Mouse (Mus musculus) hindbrain, embryonic 13.5 days (tissue): Measurements from ENCODE around the gene Plagl1. TPM values are rescaled to one million over a fixed set of nuclear protein-coding genes. Genes with fewer than 3 reads are reported as not detected.

Experiments
- ATAC-seq: fragments of 200-750 bp; cut with Nextera tagmentation; 2 replicates; pipeline ENCODE4 v1.8.0; 2017; ENCODE audit warnings: moderate TSS enrichment; ENCODE audit not compliant: low FRiP score
- H3K27ac ChIP-seq: fragments of 300-500 bp; sonication (generic); 2 replicates; pipeline ENCODE4 v1.5.1; 2015; ENCODE audit warnings: inconsistent platforms, mild to moderate bottlenecking, moderate library complexity
- H3K27me3 ChIP-seq: fragments of 300-500 bp; sonication (generic); 2 replicates; pipeline ENCODE4 v1.6.1; 2015; ENCODE audit warnings: mild to moderate bottlenecking, inconsistent platforms
- H3K36me3 ChIP-seq: fragments of 300-500 bp; sonication (generic); 2 replicates; pipeline ENCODE4 v1.6.1; 2015; ENCODE audit warnings: mild to moderate bottlenecking, inconsistent platforms
- H3K4me1 ChIP-seq: fragments of 300-500 bp; sonication (generic); replicated peaks from 2 replicates; pipeline ENCODE4 v1.6.1; 2015; ENCODE audit warnings: inconsistent platforms
- H3K4me2 ChIP-seq: fragments of 300-500 bp; sonication (generic); 2 replicates; pipeline ENCODE4 v1.6.1; 2015; ENCODE audit warnings: inconsistent platforms, mild to moderate bottlenecking, moderate library complexity
- H3K4me3 ChIP-seq: fragments of 300-500 bp; sonication (generic); 2 replicates; pipeline ENCODE4 v1.5.1; 2015; ENCODE audit warnings: mild to moderate bottlenecking, inconsistent platforms
- H3K9ac ChIP-seq: fragments of 300-500 bp; sonication (generic); 2 replicates; pipeline ENCODE4 v1.6.1; 2015; ENCODE audit warnings: mild to moderate bottlenecking, inconsistent platforms
- H3K9me3 ChIP-seq: fragments of 300-500 bp; sonication (generic); 2 replicates; pipeline ENCODE4 v1.6.1; 2016; ENCODE audit warnings: inconsistent platforms
- WGBS: fragments of 180-500 bp; shearing (Covaris S2); methylation state at CpG from one replicate; pipeline ENCODE4 v1.1.7; 2015; 5-methylcytosine and 5-hydroxymethylcytosine counted together
- polyA plus RNA-seq: library from polyadenylated mRNA; unstranded; fragments of >200 nt; fragmentation: Nextera tagmentation; extraction: Ambion mirVana; gene quantifications from 2 replicates; pipeline ENCODE4 v1.2.1, GENCODE M21; 2015

Gene Plagl1
- polyA plus RNA-seq, 1 experiment from 2014 or later, result 34.2 TPM

DNA sequence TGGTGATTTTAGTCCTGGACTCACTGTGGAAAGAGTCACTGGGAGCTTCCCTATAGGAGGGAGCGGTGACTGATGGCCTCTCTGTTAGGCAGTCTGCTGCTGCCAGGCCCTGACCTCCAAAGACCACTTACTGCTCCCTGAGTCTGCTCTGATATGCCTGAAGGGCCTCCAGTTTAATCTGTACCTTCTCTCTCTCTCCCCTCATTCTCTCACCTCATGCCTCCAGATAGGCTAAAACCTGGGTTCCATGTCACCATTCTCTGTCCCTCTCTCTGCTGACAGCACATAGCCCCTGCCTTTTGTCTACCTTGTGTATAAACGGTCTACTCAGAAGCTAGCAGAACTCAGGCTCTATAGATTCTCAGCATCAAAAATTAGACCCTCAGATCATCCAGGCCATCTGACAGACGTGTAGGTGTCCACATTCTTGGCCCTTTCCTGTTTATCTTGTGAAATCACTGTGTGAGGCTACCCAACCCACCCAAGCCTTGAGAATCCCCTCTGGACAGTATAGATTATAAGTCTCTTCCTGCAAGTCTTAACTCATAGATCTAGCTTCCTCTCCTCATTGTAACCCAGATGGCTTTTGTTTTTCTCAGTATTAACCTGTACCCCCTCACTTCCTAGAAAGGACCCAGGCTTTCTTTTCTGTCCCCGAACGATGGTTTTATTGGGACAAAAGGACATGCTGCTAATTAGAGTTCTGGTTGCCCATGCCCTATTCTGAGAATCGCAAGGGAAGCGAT is 57.9 kb downstream of the Plagl1 start:
- H3K27ac ChIP-seq, result no peak overlapping the region; the same call in 1 of the 2 replicates
- no peaks in the 10 kb centered on the region for H3K9me3 ChIP-seq
- no peak overlapping the region for H3K4me3 ChIP-seq
- peaks cover 36% of the 10 kb centered on the region for H3K4me1 ChIP-seq
- H3K9ac ChIP-seq, result no peak overlapping the region
- 18% methylated on average over 7 of the region's 7 CpGs for WGBS
- no peak overlapping the region for H3K4me2 ChIP-seq
- H3K27me3 ChIP-seq, result no peaks in the 10 kb centered on the region
- no peaks in the 10 kb centered on the region for H3K36me3 ChIP-seq
- ATAC-seq, result no peak

DNA sequence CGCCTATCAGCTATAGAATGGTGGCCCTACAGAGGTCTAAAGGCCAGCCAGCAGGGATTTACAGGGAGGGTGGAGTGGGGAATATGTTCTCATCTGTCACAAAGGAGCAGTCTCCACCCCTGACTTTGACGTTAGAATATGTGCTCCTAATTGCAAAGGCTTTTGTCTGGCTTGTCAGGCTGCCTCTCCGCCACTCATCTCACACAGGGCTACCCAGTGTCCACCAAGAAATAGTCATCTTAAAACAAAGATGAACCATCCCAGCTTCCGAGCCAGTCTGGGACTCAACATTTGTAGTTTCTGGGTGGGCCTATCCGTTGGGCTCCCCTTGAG is 58.4 kb downstream of the Plagl1 start:
- no peak overlapping the region; the same call in 1 of the 2 replicates for H3K27ac ChIP-seq
- 25% methylated on average over 5 of the region's 5 CpGs for WGBS
- no peaks in the 10 kb centered on the region for H3K27me3 ChIP-seq

DNA sequence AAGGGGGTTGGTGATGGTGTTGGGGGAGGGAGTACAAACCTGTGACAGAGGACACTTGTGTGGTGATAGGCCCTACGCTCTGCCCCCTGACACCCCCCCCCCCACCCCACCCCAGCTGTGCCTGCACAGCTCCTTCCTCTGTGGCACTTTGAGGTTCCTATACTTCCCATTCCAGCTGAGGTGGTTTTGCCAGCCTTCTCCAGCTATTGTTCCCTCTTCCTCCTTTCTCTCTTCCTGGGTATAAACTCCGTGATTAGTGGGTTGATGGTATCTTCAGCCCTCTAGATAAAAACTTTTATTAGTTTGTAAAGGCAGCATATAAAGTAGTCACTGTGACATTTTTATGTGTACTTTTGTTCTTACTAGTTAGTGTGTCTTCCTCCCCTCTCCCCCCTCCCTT is 59.0 kb downstream of the Plagl1 start:
- H3K9ac ChIP-seq, result no peak overlapping the region
- 32% methylated on average over 2 of the region's 2 CpGs for WGBS
- no peaks in the 10 kb centered on the region for H3K9me3 ChIP-seq
- no peaks in the 10 kb centered on the region for H3K36me3 ChIP-seq
- H3K4me3 ChIP-seq, result no peak overlapping the region
- no peaks in the 10 kb centered on the region for H3K27me3 ChIP-seq
- peaks cover 34% of the 10 kb centered on the region for H3K4me1 ChIP-seq
- H3K27ac ChIP-seq, result no peak overlapping the region
- H3K4me2 ChIP-seq, result no peak overlapping the region
- no peak for ATAC-seq

More for the DNA sequence above, 58.4 kb downstream of the Plagl1 start:
- Histone ChIP-seq H3K9me3 (no peaks in the 10 kb centered on the region), H3K4me3 (no peak overlapping the region), H3K4me2 (no peak overlapping the region), H3K4me1 (peaks cover 36% of the 10 kb centered on the region), H3K9ac (no peak overlapping the region), H3K36me3 (no peaks in the 10 kb centered on the region)
- ATAC-seq, result no peak

DNA sequence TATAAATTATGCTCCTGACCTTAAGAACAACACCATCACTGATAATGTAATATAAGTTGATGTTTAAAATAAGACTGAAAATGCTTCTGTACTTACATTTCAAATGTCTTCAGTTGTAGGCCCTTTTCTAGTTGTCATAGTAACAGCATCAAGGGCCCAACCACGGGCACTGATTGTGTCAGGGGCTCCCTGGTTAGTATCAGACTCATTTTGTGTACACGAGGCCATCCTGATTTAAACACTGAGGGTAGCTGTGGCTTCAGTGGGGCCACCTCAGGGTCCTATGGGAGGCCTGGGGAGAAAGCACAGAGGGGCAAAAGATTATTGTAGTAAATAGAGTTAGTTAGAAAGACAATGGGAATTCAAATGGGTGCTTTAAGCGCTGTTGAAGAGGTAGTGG is 65.5 kb downstream of the Plagl1 start:
- Histone ChIP-seq H3K27ac (no peak overlapping the region), H3K4me1 (no peaks in the 10 kb centered on the region), H3K9ac (no peak overlapping the region), H3K36me3 (peaks cover 22% of the 10 kb centered on the region), H3K27me3 (no peaks in the 10 kb centered on the region), H3K9me3 (no peaks in the 10 kb centered on the region), H3K4me2 (no peak overlapping the region), H3K4me3 (no peak overlapping the region)
- ATAC-seq, result no peak
- WGBS, result 49% methylated on average over 3 of the region's 3 CpGs

DNA sequence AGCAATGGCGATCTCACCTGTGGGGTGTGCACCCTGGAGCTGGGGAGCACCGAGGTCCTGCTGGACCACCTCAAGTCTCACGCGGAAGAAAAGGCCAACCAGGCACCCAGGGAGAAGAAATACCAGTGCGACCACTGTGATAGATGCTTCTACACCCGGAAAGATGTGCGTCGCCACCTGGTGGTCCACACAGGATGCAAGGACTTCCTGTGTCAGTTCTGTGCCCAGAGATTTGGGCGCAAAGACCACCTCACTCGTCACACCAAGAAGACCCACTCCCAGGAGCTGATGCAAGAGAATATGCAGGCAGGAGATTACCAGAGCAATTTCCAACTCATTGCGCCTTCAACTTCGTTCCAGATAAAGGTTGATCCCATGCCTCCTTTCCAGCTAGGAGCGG is 67.0 kb downstream of the Plagl1 start:
- 78% methylated on average over 13 of the region's 13 CpGs for WGBS
- H3K9ac ChIP-seq, result no peak overlapping the region
- H3K27me3 ChIP-seq, result no peaks in the 10 kb centered on the region
- ATAC-seq, result no peak
- H3K9me3 ChIP-seq, result no peaks in the 10 kb centered on the region
- H3K27ac ChIP-seq, result no peak overlapping the region
- no peaks in the 10 kb centered on the region for H3K4me1 ChIP-seq
- H3K4me2 ChIP-seq, result no peak overlapping the region
- no peak overlapping the region for H3K4me3 ChIP-seq
- peaks cover 22% of the 10 kb centered on the region for H3K36me3 ChIP-seq

DNA sequence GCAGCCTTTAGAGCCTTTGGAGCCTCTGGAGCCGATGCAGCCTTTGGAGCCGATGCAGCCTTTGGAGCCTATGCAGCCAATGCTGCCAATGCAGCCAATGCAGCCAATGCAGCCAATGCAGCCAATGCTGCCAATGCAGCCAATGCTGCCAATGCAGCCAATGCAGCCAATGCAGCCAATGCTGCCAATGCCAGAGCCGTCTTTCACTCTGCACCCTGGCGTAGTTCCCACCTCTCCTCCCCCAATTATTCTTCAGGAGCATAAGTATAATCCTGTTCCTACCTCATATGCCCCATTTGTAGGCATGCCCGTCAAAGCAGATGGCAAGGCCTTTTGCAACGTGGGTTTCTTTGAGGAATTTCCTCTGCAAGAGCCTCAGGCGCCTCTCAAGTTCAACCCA is 67.6 kb downstream of the Plagl1 start:
- no peak overlapping the region for H3K9ac ChIP-seq
- no peak overlapping the region for H3K4me2 ChIP-seq
- H3K27ac ChIP-seq, result no peak overlapping the region
- no peaks in the 10 kb centered on the region for H3K9me3 ChIP-seq
- no peak for ATAC-seq
- 89% methylated on average over 7 of the region's 7 CpGs for WGBS
- no peak overlapping the region for H3K4me3 ChIP-seq
- peaks cover 22% of the 10 kb centered on the region for H3K36me3 ChIP-seq
- no peaks in the 10 kb centered on the region for H3K4me1 ChIP-seq
- no peaks in the 10 kb centered on the region for H3K27me3 ChIP-seq

- Histone ChIP-seq H3K36me3 (peaks cover 2% of the 10 kb centered on the region), H3K9me3 (no peaks in the 10 kb centered on the region), H3K4me2 (no peak overlapping the region), H3K4me1 (no peaks in the 10 kb centered on the region), H3K27ac (no peak overlapping the region), H3K9ac (no peak overlapping the region), H3K4me3 (no peak overlapping the region), H3K27me3 (no peaks in the 10 kb centered on the region)
- no peak for ATAC-seq
- 91% methylated on average over 4 of the region's 4 CpGs for WGBS
These were observed 73.5 kb downstream of the Plagl1 start for GRCm38 (mm10) chr10:13133850-13134249.

- ATAC-seq, result no peak
- 96% methylated on average over 7 of the region's 7 CpGs for WGBS
- H3K9me3 ChIP-seq, result no peaks in the 10 kb centered on the region
- H3K27me3 ChIP-seq, result no peaks in the 10 kb centered on the region
- H3K4me1 ChIP-seq, result no peaks in the 10 kb centered on the region
- H3K27ac ChIP-seq, result no peak overlapping the region
- no peaks in the 10 kb centered on the region for H3K36me3 ChIP-seq
- no peak overlapping the region for H3K4me2 ChIP-seq
- no peak overlapping the region for H3K9ac ChIP-seq
- H3K4me3 ChIP-seq, result no peak overlapping the region
These were observed 75.0 kb downstream of the Plagl1 start for GRCm38 (mm10) chr10:13135276-13135675.

DNA sequence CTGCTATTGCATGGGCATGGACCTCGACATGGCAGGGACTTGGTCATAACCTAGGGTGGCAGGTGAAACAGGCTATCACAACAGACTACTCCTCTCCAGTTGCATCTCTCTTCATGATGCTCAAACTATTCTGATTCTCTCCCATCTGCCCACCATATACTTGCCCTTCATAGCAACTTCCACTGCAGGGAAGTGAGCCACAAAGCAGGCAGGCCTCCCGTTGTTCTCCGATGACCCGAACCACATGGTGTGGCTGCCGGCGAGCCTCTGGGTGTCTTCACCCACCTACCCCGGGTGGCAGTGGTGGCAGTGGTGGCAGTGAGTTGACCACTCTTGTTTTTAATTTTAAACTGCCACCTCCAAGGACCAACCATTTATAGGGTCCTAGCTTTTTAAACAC is 75.4 kb downstream of the Plagl1 start:
- Histone ChIP-seq H3K4me2 (no peak overlapping the region), H3K27ac (no peak overlapping the region), H3K27me3 (no peaks in the 10 kb centered on the region), H3K4me1 (no peaks in the 10 kb centered on the region), H3K4me3 (no peak overlapping the region), H3K9me3 (no peaks in the 10 kb centered on the region), H3K9ac (no peak overlapping the region), H3K36me3 (no peaks in the 10 kb centered on the region)
- ATAC-seq, result no peak
- 91% methylated on average over 7 of the region's 7 CpGs for WGBS

DNA sequence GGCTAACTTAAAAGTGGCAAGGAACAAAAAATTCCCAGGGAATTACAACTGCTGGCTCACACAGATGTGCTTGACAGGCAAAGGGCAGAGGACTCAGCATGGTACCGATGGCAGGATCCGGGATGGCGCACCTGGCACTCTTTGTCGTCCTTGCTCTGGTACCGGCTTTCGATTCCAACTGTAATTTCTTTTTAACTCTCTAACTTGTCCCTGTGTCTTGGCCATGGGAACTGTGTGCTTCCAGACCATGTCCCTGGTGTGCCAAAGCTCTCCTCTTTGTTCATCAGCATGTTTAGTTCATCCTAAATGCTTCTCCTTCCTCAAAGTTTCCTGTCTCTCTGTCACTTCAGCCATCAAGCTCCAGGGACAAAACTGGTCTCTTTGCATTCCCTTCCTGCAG is 77.6 kb downstream of the Plagl1 start:
- Histone ChIP-seq H3K27ac (no peak overlapping the region), H3K9me3 (no peaks in the 10 kb centered on the region), H3K27me3 (no peaks in the 10 kb centered on the region), H3K4me1 (no peaks in the 10 kb centered on the region), H3K9ac (no peak overlapping the region), H3K4me2 (no peak overlapping the region), H3K4me3 (no peak overlapping the region), H3K36me3 (no peaks in the 10 kb centered on the region)
- ATAC-seq, result no peak
- 88% methylated on average over 6 of the region's 6 CpGs for WGBS

- Histone ChIP-seq H3K4me1 (no peaks in the 10 kb centered on the region), H3K27ac (no peak overlapping the region), H3K4me2 (no peak overlapping the region), H3K4me3 (no peak overlapping the region), H3K27me3 (no peaks in the 10 kb centered on the region), H3K9me3 (no peaks in the 10 kb centered on the region), H3K9ac (no peak overlapping the region), H3K36me3 (no peaks in the 10 kb centered on the region)
- 85% methylated on average over 2 of the region's 2 CpGs for WGBS
- ATAC-seq, result no peak
These were observed 80.1 kb downstream of the Plagl1 start for GRCm38 (mm10) chr10:13140434-13140833.

GRCm38 (mm10) chr10:13150435-13150834 is 90.1 kb downstream of the Plagl1 start:
- H3K27ac ChIP-seq, result no peak overlapping the region; the same call in 1 of the 2 replicates
- no peak overlapping the region for H3K4me3 ChIP-seq
- no peaks in the 10 kb centered on the region; the same call in 1 of the 2 replicates for H3K4me1 ChIP-seq
- H3K27me3 ChIP-seq, result no peaks in the 10 kb centered on the region
- no peak overlapping the region for H3K4me2 ChIP-seq
- no peaks in the 10 kb centered on the region for H3K9me3 ChIP-seq
- H3K36me3 ChIP-seq, result no peaks in the 10 kb centered on the region
- no peak for ATAC-seq
- no peak overlapping the region for H3K9ac ChIP-seq
- WGBS, result 62% methylated on average over 3 of the region's 3 CpGs

- no peak overlapping the region for H3K4me2 ChIP-seq
- no peaks in the 10 kb centered on the region for H3K9me3 ChIP-seq
- H3K27me3 ChIP-seq, result no peaks in the 10 kb centered on the region
- no peaks in the 10 kb centered on the region; the same call in 1 of the 2 replicates for H3K4me1 ChIP-seq
- H3K36me3 ChIP-seq, result no peaks in the 10 kb centered on the region
- no peak for ATAC-seq
- no peak overlapping the region for H3K4me3 ChIP-seq
- H3K27ac ChIP-seq, result no peak overlapping the region
- 86% methylated on average over 5 of the region's 5 CpGs for WGBS
- H3K9ac ChIP-seq, result no peak overlapping the region
These were observed 91.0 kb downstream of the Plagl1 start for GRCm38 (mm10) chr10:13151353-13151752.
